Mouse (Mus musculus): ENCODE data around the gene Sh3pxd2b. TPM values are rescaled to one million over a fixed set of nuclear protein-coding genes. Genes with fewer than 3 reads are reported as not detected.
A peak's percentile ranks its signal among the peaks of the same experiment; 100 is the strongest.

The Sh3pxd2b gene
- polyA plus RNA-seq, 1 experiment: 10.7 TPM

DNA sequence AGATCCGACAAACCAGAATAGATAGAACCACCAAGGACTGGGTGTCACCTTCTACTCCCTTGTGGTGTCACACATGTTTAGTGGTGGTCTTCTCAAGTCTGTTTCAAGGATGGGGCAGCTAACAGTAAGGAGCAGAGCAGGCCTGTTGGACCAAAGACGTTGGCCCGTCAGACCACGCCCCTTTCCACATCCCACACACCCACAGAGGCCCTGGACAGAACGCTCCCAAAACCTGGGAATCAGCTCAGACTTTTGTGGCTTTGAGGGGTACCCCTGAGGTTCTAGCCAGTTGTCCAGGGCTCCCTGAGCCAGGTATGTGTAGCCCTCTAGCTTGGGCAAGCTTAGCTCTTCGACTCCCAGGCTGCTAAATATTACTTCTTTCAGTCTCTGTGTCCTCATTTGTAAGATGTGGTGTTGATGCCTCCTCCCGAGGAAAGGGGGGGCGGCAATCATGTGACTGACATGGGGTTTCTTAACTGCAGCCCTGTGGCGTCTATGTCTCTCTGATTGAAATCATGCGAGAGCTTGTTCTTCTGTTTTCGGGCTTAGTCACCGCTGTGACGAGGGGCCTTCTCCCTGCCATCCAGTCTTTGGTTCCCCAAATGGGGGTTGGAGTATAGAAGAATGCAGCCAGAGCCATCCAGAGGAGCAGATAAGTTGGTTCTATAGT lies 1.8 kb downstream of the Sh3pxd2b start:
- DNase-seq: no peak
- Histone ChIP-seq H3K4me1 (ENCODE audit: control insufficient read depth, insufficient read depth, low read length) (peaks cover 5% of the 10 kb centered on the region; the same call in 1 of the 2 replicates), H3K4me3 (replicated peaks; ENCODE audit: extremely low read depth, low read depth, low read length) (no peak overlapping the region)
- TF ChIP-seq CTCF (IDR thresholded peaks at IDR 0.05; ENCODE audit: insufficient read depth, low read length): no peak
- TF ChIP-seq POLR2A (IDR thresholded peaks at IDR 0.05; ENCODE audit: borderline replicate concordance, extremely low read depth, low read depth, low read length): no peak
- 50% methylated on average over 13 of the region's 13 CpGs for WGBS

DNA sequence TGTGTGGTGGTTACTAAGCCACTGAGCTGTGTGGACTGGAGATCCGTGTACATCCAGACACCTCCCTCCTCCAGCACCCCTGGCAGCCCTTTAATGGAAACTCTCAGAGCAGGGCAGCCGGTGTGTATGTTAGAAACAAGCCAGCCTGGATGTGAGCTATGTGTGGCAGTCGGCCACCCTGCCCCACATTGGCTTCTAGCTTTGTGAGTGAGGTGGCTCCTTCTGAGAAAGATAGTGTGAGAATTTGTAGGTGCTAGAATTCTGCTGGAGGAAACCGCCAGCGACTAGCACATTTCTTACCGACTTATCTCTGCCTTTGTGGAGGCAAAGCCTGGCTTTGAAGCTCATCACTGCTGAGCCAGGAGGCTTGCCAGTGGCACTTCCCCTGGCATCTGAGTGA lies 5.3 kb downstream of the Sh3pxd2b start:
- DNase-seq: no peak
- TF ChIP-seq POLR2A (IDR thresholded peaks at IDR 0.05; ENCODE audit: borderline replicate concordance, extremely low read depth, low read depth, low read length): no peak
- no peak for TF ChIP-seq CTCF (IDR thresholded peaks at IDR 0.05; ENCODE audit: insufficient read depth, low read length)
- peaks cover 9% of the 10 kb centered on the region for H3K4me1 ChIP-seq (ENCODE audit: control insufficient read depth, insufficient read depth, low read length)
- no peak overlapping the region for H3K4me3 ChIP-seq (replicated peaks; ENCODE audit: extremely low read depth, low read depth, low read length)
- WGBS: 62% methylated on average over 6 of the region's 6 CpGs

DNA sequence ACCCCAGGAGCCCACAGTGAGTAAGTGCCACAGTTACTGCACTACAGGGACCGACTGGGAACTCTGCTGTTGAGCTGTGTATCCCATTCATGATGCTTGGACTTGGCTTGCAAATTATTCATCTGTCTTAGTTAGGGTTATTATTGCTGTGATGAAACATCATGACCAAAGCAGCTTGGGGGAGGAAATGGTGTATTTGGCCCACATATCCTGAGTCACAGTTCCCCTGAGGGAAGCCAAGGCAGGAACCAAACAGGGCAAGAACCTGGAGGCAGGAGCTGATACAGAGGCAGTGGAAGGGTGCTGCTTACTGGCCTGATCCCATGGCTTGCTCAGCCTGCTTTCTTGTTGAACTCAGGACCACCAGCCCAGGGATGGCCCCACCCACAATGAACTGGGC lies 7.8 kb downstream of the Sh3pxd2b start:
- 65% methylated on average over 1 of the region's 1 CpGs for WGBS
- no peak for DNase-seq
- peaks cover 5% of the 10 kb centered on the region; the same call in 1 of the 2 replicates for H3K4me1 ChIP-seq (ENCODE audit: control insufficient read depth, insufficient read depth, low read length)

DNA sequence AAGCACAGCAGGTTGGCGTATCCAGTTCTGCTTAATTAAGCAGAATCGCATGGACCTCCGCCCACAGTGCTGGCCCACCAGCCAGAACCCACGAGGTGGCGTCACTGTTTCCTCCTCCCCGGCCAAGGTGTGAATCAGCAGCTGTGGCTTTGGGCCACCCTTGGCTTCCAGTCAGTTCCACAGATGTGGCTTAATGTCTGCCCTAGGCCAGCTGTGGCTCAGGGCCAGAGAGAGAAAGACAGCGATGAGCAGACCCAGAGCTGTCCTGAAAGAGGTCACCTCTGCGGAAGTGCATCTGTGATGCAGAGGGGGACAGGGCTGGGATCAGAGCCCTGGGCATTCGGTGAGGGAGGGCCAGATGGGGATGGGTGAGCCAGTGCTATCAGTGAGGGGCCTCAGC lies 10.1 kb downstream of the Sh3pxd2b start:
- WGBS: 40% methylated on average over 9 of the region's 9 CpGs
- TF ChIP-seq POLR2A (IDR thresholded peaks at IDR 0.05; ENCODE audit: borderline replicate concordance, extremely low read depth, low read depth, low read length): no peak
- TF ChIP-seq CTCF (IDR thresholded peaks at IDR 0.05; ENCODE audit: insufficient read depth, low read length): no peak
- H3K4me3 ChIP-seq (replicated peaks; ENCODE audit: extremely low read depth, low read depth, low read length): no peak overlapping the region
- peaks cover 5% of the 10 kb centered on the region; the same call in 1 of the 2 replicates for H3K4me1 ChIP-seq (ENCODE audit: control insufficient read depth, insufficient read depth, low read length)
- peak; percentile 52 for DNase-seq

More for the DNA sequence above, 7.8 kb downstream of the Sh3pxd2b start:
- no peak overlapping the region for H3K4me3 ChIP-seq (replicated peaks; ENCODE audit: extremely low read depth, low read depth, low read length)
- TF ChIP-seq CTCF (IDR thresholded peaks at IDR 0.05; ENCODE audit: insufficient read depth, low read length) (no peak), POLR2A (IDR thresholded peaks at IDR 0.05; ENCODE audit: borderline replicate concordance, extremely low read depth, low read depth, low read length) (no peak)

GRCm38 (mm10) chr11:32358399-32358798 lies 10.8 kb downstream of the Sh3pxd2b start:
- H3K4me3 ChIP-seq (replicated peaks; ENCODE audit: extremely low read depth, low read depth, low read length): no peak overlapping the region
- DNase-seq: no peak
- WGBS: 35% methylated on average over 6 of the region's 6 CpGs
- no peak for TF ChIP-seq POLR2A (IDR thresholded peaks at IDR 0.05; ENCODE audit: borderline replicate concordance, extremely low read depth, low read depth, low read length)
- TF ChIP-seq CTCF (IDR thresholded peaks at IDR 0.05; ENCODE audit: insufficient read depth, low read length): no peak
- H3K4me1 ChIP-seq (ENCODE audit: control insufficient read depth, insufficient read depth, low read length): peaks cover 5% of the 10 kb centered on the region; the same call in 1 of the 2 replicates

- WGBS: 77% methylated on average over 4 of the region's 4 CpGs
- no peak for DNase-seq
- Histone ChIP-seq H3K4me1 (ENCODE audit: control insufficient read depth, insufficient read depth, low read length) (peaks cover 5% of the 10 kb centered on the region), H3K4me3 (replicated peaks; ENCODE audit: extremely low read depth, low read depth, low read length) (no peak overlapping the region)
- TF ChIP-seq POLR2A (IDR thresholded peaks at IDR 0.05; ENCODE audit: borderline replicate concordance, extremely low read depth, low read depth, low read length) (no peak), CTCF (IDR thresholded peaks at IDR 0.05; ENCODE audit: insufficient read depth, low read length) (no peak)
Measured at GRCm38 (mm10) chr11:32359566-32359965, 11.9 kb downstream of the Sh3pxd2b start.

- WGBS: 78% methylated on average over 9 of the region's 9 CpGs
- TF ChIP-seq CTCF (IDR thresholded peaks at IDR 0.05; ENCODE audit: insufficient read depth, low read length) (no peak), POLR2A (IDR thresholded peaks at IDR 0.05; ENCODE audit: borderline replicate concordance, extremely low read depth, low read depth, low read length) (no peak)
- H3K4me1 ChIP-seq (ENCODE audit: control insufficient read depth, insufficient read depth, low read length): peaks cover 5% of the 10 kb centered on the region
- DNase-seq: no peak
- no peak overlapping the region for H3K4me3 ChIP-seq (replicated peaks; ENCODE audit: extremely low read depth, low read depth, low read length)
Measured at GRCm38 (mm10) chr11:32361774-32362173, 14.2 kb downstream of the Sh3pxd2b start.

DNA sequence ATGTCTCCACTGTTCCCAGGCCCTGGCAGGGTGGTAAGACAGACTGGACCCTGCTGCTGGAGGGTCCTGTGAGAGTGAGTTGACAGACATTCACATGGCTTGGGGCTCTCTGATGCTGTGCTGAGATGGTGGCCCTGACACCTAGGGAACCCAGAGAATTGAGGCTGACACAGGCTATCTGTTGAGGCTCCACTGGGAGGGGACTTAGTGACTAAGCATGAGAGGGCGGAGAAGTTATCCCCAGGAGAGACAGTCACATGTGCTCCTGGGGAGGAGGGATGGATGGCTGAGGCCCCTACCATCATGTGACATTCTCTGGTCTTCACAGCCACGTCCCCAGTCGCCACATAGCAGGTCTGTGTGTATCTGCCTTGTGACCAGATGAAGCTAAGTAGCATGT lies 15.6 kb downstream of the Sh3pxd2b start:
- no peak for DNase-seq
- no peaks in the 10 kb centered on the region; the same call in 1 of the 2 replicates for H3K4me1 ChIP-seq (ENCODE audit: control insufficient read depth, insufficient read depth, low read length)
- no peak overlapping the region for H3K4me3 ChIP-seq (replicated peaks; ENCODE audit: extremely low read depth, low read depth, low read length)
- TF ChIP-seq POLR2A (IDR thresholded peaks at IDR 0.05; ENCODE audit: borderline replicate concordance, extremely low read depth, low read depth, low read length) (no peak), CTCF (IDR thresholded peaks at IDR 0.05; ENCODE audit: insufficient read depth, low read length) (no peak)
- WGBS: 67% methylated on average over 3 of the region's 3 CpGs

GRCm38 (mm10) chr11:32363610-32364220 lies 16.1 kb downstream of the Sh3pxd2b start:
- Histone ChIP-seq H3K4me3 (replicated peaks; ENCODE audit: extremely low read depth, low read depth, low read length) (no peak overlapping the region), H3K4me1 (ENCODE audit: control insufficient read depth, insufficient read depth, low read length) (no peaks in the 10 kb centered on the region; the same call in 1 of the 2 replicates)
- no peak for DNase-seq
- TF ChIP-seq CTCF (IDR thresholded peaks at IDR 0.05; ENCODE audit: insufficient read depth, low read length): no peak
- TF ChIP-seq POLR2A (IDR thresholded peaks at IDR 0.05; ENCODE audit: borderline replicate concordance, extremely low read depth, low read depth, low read length): no peak
- 46% methylated on average over 3 of the region's 3 CpGs for WGBS

DNA sequence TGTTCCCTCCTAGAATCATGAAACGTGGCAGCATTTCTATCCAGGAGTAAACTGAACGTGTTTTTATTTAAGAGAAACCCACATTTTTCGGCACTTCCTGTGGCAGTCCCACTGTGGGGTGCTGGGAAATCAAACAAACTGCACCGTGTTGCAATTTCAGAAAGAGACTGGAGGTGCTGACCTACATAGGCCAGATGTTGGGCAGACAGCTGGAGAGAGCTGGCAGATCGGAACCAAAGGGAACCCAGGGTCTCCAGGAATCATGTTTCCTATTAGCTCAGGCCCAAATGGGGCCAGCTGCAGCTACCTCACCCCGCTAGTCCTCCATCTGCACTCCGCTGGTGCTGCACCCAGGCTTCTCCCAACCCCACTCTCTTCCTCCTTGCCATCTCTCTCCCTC lies 16.8 kb downstream of the Sh3pxd2b start:
- DNase-seq: no peak
- Histone ChIP-seq H3K4me1 (ENCODE audit: control insufficient read depth, insufficient read depth, low read length) (no peaks in the 10 kb centered on the region; the same call in 1 of the 2 replicates), H3K4me3 (replicated peaks; ENCODE audit: extremely low read depth, low read depth, low read length) (no peak overlapping the region)
- no peak for TF ChIP-seq POLR2A (IDR thresholded peaks at IDR 0.05; ENCODE audit: borderline replicate concordance, extremely low read depth, low read depth, low read length)
- TF ChIP-seq CTCF (IDR thresholded peaks at IDR 0.05; ENCODE audit: insufficient read depth, low read length): no peak
- WGBS: 62% methylated on average over 7 of the region's 7 CpGs
